22 mouse cellular contexts compared by ENCODE assay signal in genomic region chr7:80702510-80702909, GRCm38 (mm10). TPM values are rescaled to one million over a fixed set of nuclear protein-coding genes. Genes with fewer than 3 reads are reported as not detected.
DNase-seq lines count a peak whose midpoint lies in the region; ATAC-seq and TF ChIP-seq lines count a peak whose summit lies in the region.
"Had no signal": no experiment of that assay in that cellular context is flagged by ENCODE, and none has a peak within 500 bp of the region (broad histone marks: within the 10 kb centered on the region; RNA-seq: fewer than 3 reads in every experiment).

No protein-coding gene starts in this region.

- peak overlapping the region; percentile 12; the same call in 1 of the 2 replicates for H3K4me2 ChIP-seq in liver, embryonic 12.5 days
- H3K4me2 ChIP-seq in stomach, embryonic 15.5 days, result no peak overlapping the region
- H3K4me2 ChIP-seq: embryonic facial prominence, embryonic 13.5 days; forebrain, embryonic 12.5 days; hindbrain, embryonic 13.5 days; intestine, embryonic 15.5 days; limb, embryonic 15.5 days; midbrain, embryonic 12.5 days had no signal

- no peak overlapping the region for H3K9ac ChIP-seq in liver, embryonic 12.5 days
- no peak overlapping the region for H3K9ac ChIP-seq in stomach, embryonic 15.5 days
- H3K9ac ChIP-seq: embryonic facial prominence, embryonic 13.5 days; forebrain, embryonic 12.5 days; hindbrain, embryonic 13.5 days; intestine, embryonic 15.5 days; limb, embryonic 15.5 days; midbrain, embryonic 12.5 days had no signal

- DNase-seq in layer of hippocampus, adult 2 months (ENCODE audit: low spot score in 2 of 2), result no peak
- no peak for DNase-seq in layer of hippocampus, adult 11-12 months (ENCODE audit: low spot score)
- peak; percentile 85 for DNase-seq in c-Kit-negative CD71-positive TER-119-positive erythroid progenitor cells, embryonic 14.5 days (ENCODE audit: low read depth, low spot score)
- DNase-seq in kidney, postnatal 25 days, result no peak
- no peak for DNase-seq in thymus, postnatal 4 days
- no peak for DNase-seq in right cerebral cortex, adult 2 months (ENCODE audit: low spot score in 2 of 2)
- DNase-seq: B cell, adult 2 months; cerebellum, adult 11-12 months; lung, postnatal 36 days; right cerebral cortex, adult 18-20 months; thymus, postnatal 14 days had no signal

- H3K36me3 ChIP-seq in liver, embryonic 12.5 days, result no peaks in the 10 kb centered on the region
- no peaks in the 10 kb centered on the region for H3K36me3 ChIP-seq in stomach, embryonic 15.5 days
- H3K36me3 ChIP-seq: embryonic facial prominence, embryonic 13.5 days; forebrain, embryonic 12.5 days; G1E; intestine, embryonic 15.5 days; limb, embryonic 15.5 days; midbrain, embryonic 12.5 days had no signal

- no peaks in the 10 kb centered on the region for H3K27me3 ChIP-seq in liver, embryonic 12.5 days (replicated peaks)
- no peaks in the 10 kb centered on the region for H3K27me3 ChIP-seq in stomach, embryonic 15.5 days (replicated peaks)
- H3K27me3 ChIP-seq: embryonic facial prominence, embryonic 13.5 days; forebrain, embryonic 12.5 days; hindbrain, embryonic 13.5 days; intestine, embryonic 15.5 days; limb, embryonic 15.5 days; midbrain, embryonic 12.5 days had no signal

- no peak overlapping the region for H3K27ac ChIP-seq in layer of hippocampus, adult 2 months
- H3K27ac ChIP-seq in liver, embryonic 12.5 days, result 0 out of 2 replicates have a peak overlapping the region, but pooled peaks have one; percentile 36
- H3K27ac ChIP-seq in stomach, embryonic 15.5 days, result no peak overlapping the region
- H3K27ac ChIP-seq: embryonic facial prominence, embryonic 13.5 days; forebrain, embryonic 12.5 days; hindbrain, embryonic 13.5 days; intestine, embryonic 15.5 days; kidney, postnatal 0 days; limb, embryonic 15.5 days; midbrain, embryonic 12.5 days had no signal

- peak; percentile 84 for ATAC-seq in liver, embryonic 12.5 days
- peak; percentile 66; the same call in 1 of the 2 replicates for ATAC-seq in stomach, embryonic 15.5 days (ENCODE audit: insufficient read depth, low FRiP score, low read depth)
- ATAC-seq: intestine, embryonic 15.5 days had no signal

- no peak overlapping the region for H3K4me3 ChIP-seq in layer of hippocampus, adult 2 months
- H3K4me3 ChIP-seq in liver, embryonic 12.5 days, result no peak overlapping the region
- no peak overlapping the region for H3K4me3 ChIP-seq in stomach, embryonic 15.5 days (replicated peaks)
- H3K4me3 ChIP-seq: embryonic facial prominence, embryonic 13.5 days; forebrain, embryonic 12.5 days; hindbrain, embryonic 13.5 days; intestine, embryonic 15.5 days; limb, embryonic 15.5 days; midbrain, embryonic 12.5 days; myocyte had no signal

- WGBS in liver, embryonic 12.5 days (ENCODE audit: insufficient replicate concordance), result 33% methylated on average over 6 of the region's 6 CpGs
- WGBS in stomach, embryonic 15.5 days, result 67% methylated on average over 6 of the region's 6 CpGs

- peaks cover 24% of the 10 kb centered on the region for H3K4me1 ChIP-seq in liver, embryonic 12.5 days
- no peaks in the 10 kb centered on the region for H3K4me1 ChIP-seq in stomach, embryonic 15.5 days
- H3K4me1 ChIP-seq: embryonic facial prominence, embryonic 13.5 days; forebrain, embryonic 12.5 days; hindbrain, embryonic 13.5 days; intestine, embryonic 15.5 days; limb, embryonic 15.5 days; midbrain, embryonic 12.5 days had no signal

- no peaks in the 10 kb centered on the region for H3K9me3 ChIP-seq in liver, embryonic 12.5 days (replicated peaks)
- no peaks in the 10 kb centered on the region for H3K9me3 ChIP-seq in stomach, embryonic 15.5 days
- H3K9me3 ChIP-seq: embryonic facial prominence, embryonic 13.5 days; forebrain, embryonic 12.5 days; hindbrain, embryonic 13.5 days; intestine, embryonic 15.5 days; limb, embryonic 15.5 days; midbrain, embryonic 12.5 days had no signal

- TF ChIP-seq CTCF in layer of hippocampus, adult 2 months (conservative IDR thresholded peaks at IDR 0.05), result peak; percentile 20

RNA-seq across cellular contexts. Expression of gene Crtc3, which starts 13.8 kb away (rescaled TPM):
- total RNA-seq in layer of hippocampus, adult 2 months (2021), result 10 to 100 TPM; 21.0 to 24.4 TPM
- polyA plus RNA-seq in liver, embryonic 12.5 days (2016; fragmentation: Nextera tagmentation; extraction: Ambion mirVana), result 7.0 and 7.1 TPM in 2 replicates
- 22.6 TPM in 2 replicates for polyA plus RNA-seq in stomach, embryonic 15.5 days (2015; fragmentation: Nextera tagmentation; extraction: Ambion mirVana)
